Mouse (Mus musculus) ES-E14 (cell line): ENCODE measurements around the gene Arpc2.

ENCODE experiments used
- CHD2 ChIP-seq: IDR thresholded peaks from 2 replicates; pipeline ENCODE4 v1.6.1; 2014; ENCODE audit warnings: mild to moderate bottlenecking, low read depth, low read length, inconsistent platforms
- HCFC1 ChIP-seq: IDR thresholded peaks from 2 replicates; pipeline ENCODE4 v1.6.1; 2012; ENCODE audit warnings: low read length, inconsistent platforms, borderline replicate concordance; ENCODE audit not compliant: insufficient read depth
- MAFK ChIP-seq: IDR thresholded peaks from 2 replicates; pipeline ENCODE4 v1.6.1; 2014; ENCODE audit warnings: mild to moderate bottlenecking, low read depth, low read length, inconsistent platforms; ENCODE audit not compliant: insufficient read depth
- ZC3H11A ChIP-seq: IDR thresholded peaks from 2 replicates; pipeline ENCODE4 v1.6.1; 2012; ENCODE audit warnings: low read depth, mild to moderate bottlenecking, inconsistent platforms, low read length, borderline replicate concordance

- no peak for TF ChIP-seq CHD2
- TF ChIP-seq HCFC1, result no peak
- no peak for TF ChIP-seq MAFK
- TF ChIP-seq ZC3H11A, result no peak
Measured at GRCm38 (mm10) chr1:74201048-74201844, 34.6 kb upstream of the Arpc2 start.
